Mouse (Mus musculus) MEL (cell line): Measurements from ENCODE around the gene Ppp2r5e.

ENCODE experiments used
- CHD1 ChIP-seq: IDR thresholded peaks from 2 replicates; pipeline ENCODE4 v1.6.1; 2012; ENCODE audit warnings: low read depth, mild to moderate bottlenecking, inconsistent platforms, low read length, improper control_type of control experiment
- CTCF ChIP-seq, 3 experiments: IDR thresholded peaks in 2 of 3; conservative IDR thresholded peaks in 1 of 3; 2 replicates each; pipeline ENCODE4 v1.5.1; 2011 to 2012; ENCODE audit warnings: low read length in 3 of 3, low read depth in 2 of 3, mild to moderate bottlenecking in 2 of 3, improper control_type of control experiment in 1 of 3, inconsistent platforms in 1 of 3, mixed read lengths in 1 of 3, moderate library complexity in 1 of 3; ENCODE audit not compliant: control insufficient read depth in 1 of 3, insufficient read depth in 1 of 3, poor library complexity in 1 of 3, severe bottlenecking in 1 of 3
- ELF1 ChIP-seq: IDR thresholded peaks from 2 replicates; pipeline ENCODE4 v1.6.1; 2014; ENCODE audit warnings: low read depth, mild to moderate bottlenecking, inconsistent platforms, low read length, improper control_type of control experiment, moderate library complexity
- EP300 ChIP-seq, 2 experiments: IDR thresholded peaks; 2 replicates each; pipeline ENCODE4 v1.6.1; 2011; ENCODE audit warnings: improper control_type of control experiment in 2 of 2, low read length in 2 of 2, low read depth in 1 of 2, mild to moderate bottlenecking in 1 of 2
- MAX ChIP-seq: IDR thresholded peaks from 2 replicates; pipeline ENCODE4 v1.6.1; 2011; ENCODE audit warnings: low read length, improper control_type of control experiment
- POLR2A ChIP-seq, 2 experiments: IDR thresholded peaks; 2 replicates each; pipeline ENCODE4 v1.6.1; 2011 to 2012; ENCODE audit warnings: low read length in 2 of 2, mild to moderate bottlenecking in 2 of 2, control low read depth in 1 of 2, improper control_type of control experiment in 1 of 2, low read depth in 1 of 2, moderate library complexity in 1 of 2; ENCODE audit not compliant: control insufficient read depth in 1 of 2, insufficient read depth in 1 of 2, poor library complexity in 1 of 2
- RCOR1 ChIP-seq: IDR thresholded peaks from 2 replicates; pipeline ENCODE4 v1.6.1; 2012; ENCODE audit warnings: low read depth, mild to moderate bottlenecking, inconsistent platforms, low read length, improper control_type of control experiment
- TCF12 ChIP-seq: IDR thresholded peaks from 2 replicates; pipeline ENCODE4 v1.6.1; 2014; ENCODE audit warnings: low read depth, mild to moderate bottlenecking, inconsistent platforms, low read length, improper control_type of control experiment, moderate library complexity

DNA sequence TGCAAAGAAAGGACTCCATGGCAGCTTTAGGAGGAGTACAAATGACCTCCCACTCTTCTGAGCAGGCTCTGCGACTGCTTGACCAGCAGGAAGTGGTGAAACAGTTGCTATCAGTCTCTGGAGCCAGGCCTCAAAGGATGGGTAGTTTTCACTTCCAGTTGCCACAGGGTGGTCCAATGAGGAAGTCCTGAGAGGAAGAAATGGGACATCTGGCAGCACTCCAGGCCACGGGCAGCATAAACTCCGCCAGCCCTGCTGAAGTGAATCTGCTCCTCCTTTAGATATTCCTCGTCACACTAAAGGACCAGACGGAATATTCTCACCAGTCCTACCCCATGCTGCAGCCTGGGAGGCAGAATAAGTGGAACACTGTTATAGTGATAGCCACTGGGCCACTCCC is 147.1 kb downstream of the Ppp2r5e start:
- no peak for TF ChIP-seq CHD1
- no peak for TF ChIP-seq POLR2A (IDR thresholded peaks at IDR 0.05; ENCODE audit: control insufficient read depth in 1 of 2, insufficient read depth in 1 of 2, low read depth in 1 of 2, low read length in 2 of 2, poor library complexity in 1 of 2)
- TF ChIP-seq ELF1: no peak
- TF ChIP-seq EP300 (IDR thresholded peaks at IDR 0.05; ENCODE audit: low read depth in 1 of 2, low read length in 2 of 2): no peak
- no peak for TF ChIP-seq MAX
- no peak for TF ChIP-seq TCF12
- TF ChIP-seq CTCF (IDR thresholded peaks at IDR 0.05 in 2 of 3, conservative IDR thresholded peaks at IDR 0.05 in 1 of 3; ENCODE audit: control insufficient read depth in 1 of 3, insufficient read depth in 1 of 3, low read depth in 2 of 3, low read length in 3 of 3, poor library complexity in 1 of 3, severe bottlenecking in 1 of 3): no peak
- TF ChIP-seq RCOR1: no peak
